Mouse (Mus musculus): ENCODE data around the gene Gpr179.
A peak's percentile ranks its signal among the peaks of the same experiment; 100 is the strongest.
"Not testable (repeated sequence)": the region's sequence is repeated elsewhere in the genome, so short reads cannot be mapped to it uniquely, and the experiment has no call there.

Gene Gpr179

GRCm38 (mm10) chr11:97321197-97321596 is 30.7 kb downstream of the Gpr179 start:
- no peak for DNase-seq (ENCODE audit: low read depth, low spot score)

GRCm38 (mm10) chr11:97315504-97316503 is 36.1 kb downstream of the Gpr179 start, which contains the start of gene Mrpl45:
Gene Mrpl45 (plus strand): TSS chr11:97315716.
- DNase-seq (ENCODE audit: low read depth, low spot score), result peak; percentile 93

- no peak for DNase-seq (ENCODE audit: low read depth, low spot score)
These were observed 37.0 kb downstream of the Gpr179 start for GRCm38 (mm10) chr11:97314751-97315503.

- no peak for DNase-seq (ENCODE audit: low read depth, low spot score)
These were observed 37.8 kb downstream of the Gpr179 start for GRCm38 (mm10) chr11:97314110-97314509.

- not testable (repeated sequence) for DNase-seq (ENCODE audit: low read depth, low spot score)
These were observed 39.0 kb downstream of the Gpr179 start for GRCm38 (mm10) chr11:97312871-97313270.

- DNase-seq (ENCODE audit: low read depth, low spot score), result no peak
These were observed 40.8 kb downstream of the Gpr179 start for GRCm38 (mm10) chr11:97310895-97311631.

GRCm38 (mm10) chr11:97309911-97310571 is 41.8 kb downstream of the Gpr179 start:
- peak; percentile 86 for DNase-seq (ENCODE audit: low read depth, low spot score)

- DNase-seq (ENCODE audit: low read depth, low spot score), result no peak
These were observed 42.4 kb downstream of the Gpr179 start for GRCm38 (mm10) chr11:97309451-97309836.

GRCm38 (mm10) chr11:97308806-97309450 is 42.9 kb downstream of the Gpr179 start:
- no peak for DNase-seq (ENCODE audit: low read depth, low spot score)

- no peak for DNase-seq (ENCODE audit: low read depth, low spot score)
These were observed 44.4 kb downstream of the Gpr179 start for GRCm38 (mm10) chr11:97307294-97308069.

- no peak for DNase-seq (ENCODE audit: low read depth, low spot score)
These were observed 47.2 kb downstream of the Gpr179 start for GRCm38 (mm10) chr11:97304631-97305030.

- no peak for DNase-seq (ENCODE audit: low read depth, low spot score)
These were observed 49.6 kb downstream of the Gpr179 start for GRCm38 (mm10) chr11:97302231-97302781.

GRCm38 (mm10) chr11:97301406-97301805 is 50.5 kb downstream of the Gpr179 start:
- DNase-seq (ENCODE audit: low read depth, low spot score), result no peak

- no peak for DNase-seq (ENCODE audit: low read depth, low spot score)
These were observed 51.9 kb downstream of the Gpr179 start for GRCm38 (mm10) chr11:97299939-97300338.

- DNase-seq (ENCODE audit: low read depth, low spot score), result no peak
These were observed 55.3 kb downstream of the Gpr179 start for GRCm38 (mm10) chr11:97296542-97296941.

- DNase-seq (ENCODE audit: low read depth, low spot score), result no peak
These were observed 59.1 kb downstream of the Gpr179 start for GRCm38 (mm10) chr11:97292731-97293130.

- DNase-seq (ENCODE audit: low read depth, low spot score), result no peak
These were observed 62.3 kb downstream of the Gpr179 start for GRCm38 (mm10) chr11:97289276-97290230.

GRCm38 (mm10) chr11:97287643-97288042 is 64.2 kb downstream of the Gpr179 start:
- no peak for DNase-seq (ENCODE audit: low read depth, low spot score)
